Mouse (Mus musculus): ENCODE measurements around the gene E030030I06Rik. TPM values are rescaled to one million over a fixed set of nuclear protein-coding genes. Genes with fewer than 3 reads are reported as not detected.
A peak's percentile ranks its signal among the peaks of the same experiment; 100 is the strongest.
"Not testable (repeated sequence)": the region's sequence is repeated elsewhere in the genome, so short reads cannot be mapped to it uniquely, and the experiment has no call there.

E030030I06Rik gene
- total RNA-seq, 2 experiments from 2014 or later, result 1.2 to 2.1 TPM

DNA sequence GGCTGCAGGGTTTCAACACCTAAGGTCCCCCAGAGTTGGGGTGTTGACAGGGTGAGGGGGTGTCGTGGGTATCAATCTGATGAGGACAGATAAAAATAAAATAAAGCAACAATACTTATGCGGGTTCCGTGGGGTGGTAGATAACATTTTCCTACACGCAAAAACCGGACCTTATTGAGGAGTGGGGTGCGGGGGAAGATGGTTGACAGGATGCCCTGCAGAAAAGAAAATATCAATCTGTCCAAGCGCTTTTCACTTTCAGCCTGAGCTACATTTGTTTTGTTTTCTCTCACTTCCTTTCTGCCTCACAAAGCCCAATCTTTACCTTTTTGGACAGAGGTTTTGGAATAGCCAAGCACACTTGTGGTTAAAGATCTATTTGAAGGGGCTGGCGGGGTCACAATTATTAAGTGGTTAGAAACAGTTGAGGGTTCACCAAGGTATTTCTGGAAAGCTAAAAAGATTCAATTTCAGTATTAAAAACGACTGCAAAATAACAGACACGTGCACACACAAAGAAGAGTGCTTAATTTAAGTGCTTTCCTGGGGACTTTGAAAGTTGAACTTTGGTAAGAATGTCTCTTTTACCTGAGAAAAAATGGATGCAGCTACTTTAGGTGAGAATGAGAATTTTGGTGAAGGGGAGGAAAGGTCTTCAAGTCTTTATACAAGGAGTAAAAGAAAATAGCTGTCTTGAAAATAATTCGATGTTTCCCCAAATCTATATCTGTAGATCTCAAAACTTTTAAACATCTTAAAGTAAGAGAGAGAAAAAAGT is 3.0 kb upstream of the E030030I06Rik start:
- not testable (repeated sequence) for DNase-seq

DNA sequence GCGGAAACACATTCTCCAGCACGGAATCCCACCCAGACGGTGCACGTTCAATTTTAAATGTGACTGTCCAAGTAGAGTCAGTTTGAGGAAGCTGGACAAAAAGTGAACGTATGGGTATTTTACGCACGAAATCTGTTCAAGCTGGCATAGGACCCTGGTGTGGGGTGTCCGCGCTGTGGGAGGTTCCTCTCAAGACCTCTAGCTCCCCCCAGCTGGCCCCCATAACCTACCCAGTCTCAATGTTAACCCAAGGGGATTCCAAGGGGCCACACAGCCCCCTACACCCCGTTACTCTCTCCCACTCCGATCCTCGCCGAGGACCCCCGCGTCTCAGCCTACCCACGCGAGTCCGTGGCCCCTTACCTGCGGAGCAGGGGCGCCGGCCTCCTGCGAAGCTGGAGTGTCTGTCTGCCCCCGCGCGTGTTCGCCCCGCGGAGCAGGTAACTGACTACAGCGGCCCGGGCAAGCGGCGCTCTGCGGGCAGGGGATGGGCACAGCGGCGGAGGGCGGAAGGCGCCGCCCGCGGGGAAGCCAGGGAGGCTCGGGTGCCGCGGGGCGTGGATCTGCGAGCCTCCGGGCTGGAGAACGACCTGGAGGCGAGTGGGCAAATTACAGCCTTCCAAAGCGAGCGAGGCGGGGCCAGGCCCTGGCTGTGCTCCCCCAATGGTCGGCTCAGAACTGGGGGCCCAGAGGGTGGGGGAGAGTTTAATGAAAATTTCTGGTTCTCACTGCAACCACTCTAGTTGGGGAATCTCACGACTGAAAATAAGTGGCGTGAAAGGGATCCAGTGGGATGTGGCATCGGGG is 2.2 kb upstream of the E030030I06Rik start:
- not testable (repeated sequence) for DNase-seq

DNA sequence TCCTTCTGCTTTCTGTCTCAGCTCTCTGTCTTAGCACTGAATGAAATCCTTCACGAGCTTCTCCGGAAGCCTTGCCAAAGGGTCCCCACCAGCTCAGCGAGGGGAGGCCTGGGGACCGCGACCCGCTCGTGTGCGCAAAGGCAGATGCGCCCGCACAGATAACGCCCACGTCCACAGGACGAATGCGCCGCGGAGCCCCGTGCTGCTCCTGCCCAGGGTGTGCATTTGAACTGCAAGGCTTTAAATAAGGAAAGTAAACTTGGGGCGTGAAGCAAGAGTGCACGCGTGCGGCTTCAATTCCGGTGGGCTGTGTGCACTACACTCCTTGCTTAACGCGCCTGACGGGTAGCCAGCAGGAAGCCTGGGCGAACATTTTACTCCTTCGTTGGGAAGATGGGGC is 1.5 kb upstream of the E030030I06Rik start:
- no peak for DNase-seq

DNA sequence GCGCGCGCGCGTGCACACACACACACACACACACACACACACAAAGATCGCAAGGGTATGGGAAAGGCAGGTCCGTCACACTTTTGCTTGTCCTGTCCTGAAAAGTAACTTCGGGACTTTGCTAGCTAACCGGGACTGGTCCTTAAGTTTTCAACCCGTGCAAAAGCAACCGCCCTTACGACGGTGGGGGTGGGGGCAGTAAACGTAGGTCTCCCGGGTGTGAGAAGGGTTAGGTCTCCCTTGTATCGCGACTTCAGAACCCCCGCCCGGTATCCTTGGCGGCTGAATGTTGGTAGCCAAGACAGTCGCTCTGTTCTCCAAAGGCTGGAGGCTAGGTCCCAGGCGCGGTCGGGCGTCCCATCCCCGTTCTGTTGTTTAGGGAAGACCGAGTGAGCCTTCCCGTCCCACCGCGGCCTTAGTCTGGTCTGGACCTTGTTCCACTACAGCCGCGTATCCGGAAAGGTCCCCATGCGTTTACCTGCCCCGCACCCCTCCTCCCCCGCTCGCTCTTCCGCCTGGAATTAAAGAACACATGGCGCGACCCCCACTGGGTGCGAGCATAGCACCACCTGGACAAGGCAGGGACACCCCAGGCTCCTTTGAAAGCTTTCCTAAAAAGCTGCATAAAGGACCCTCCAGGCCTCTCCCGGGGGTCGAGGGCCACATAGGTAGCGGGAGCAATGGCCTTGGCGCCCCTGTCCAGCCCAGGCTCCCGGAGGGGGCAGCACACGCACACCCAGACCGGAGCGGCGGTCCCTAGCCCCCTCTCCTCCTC is 808 bp upstream of the E030030I06Rik start:
- no peak for DNase-seq

DNA sequence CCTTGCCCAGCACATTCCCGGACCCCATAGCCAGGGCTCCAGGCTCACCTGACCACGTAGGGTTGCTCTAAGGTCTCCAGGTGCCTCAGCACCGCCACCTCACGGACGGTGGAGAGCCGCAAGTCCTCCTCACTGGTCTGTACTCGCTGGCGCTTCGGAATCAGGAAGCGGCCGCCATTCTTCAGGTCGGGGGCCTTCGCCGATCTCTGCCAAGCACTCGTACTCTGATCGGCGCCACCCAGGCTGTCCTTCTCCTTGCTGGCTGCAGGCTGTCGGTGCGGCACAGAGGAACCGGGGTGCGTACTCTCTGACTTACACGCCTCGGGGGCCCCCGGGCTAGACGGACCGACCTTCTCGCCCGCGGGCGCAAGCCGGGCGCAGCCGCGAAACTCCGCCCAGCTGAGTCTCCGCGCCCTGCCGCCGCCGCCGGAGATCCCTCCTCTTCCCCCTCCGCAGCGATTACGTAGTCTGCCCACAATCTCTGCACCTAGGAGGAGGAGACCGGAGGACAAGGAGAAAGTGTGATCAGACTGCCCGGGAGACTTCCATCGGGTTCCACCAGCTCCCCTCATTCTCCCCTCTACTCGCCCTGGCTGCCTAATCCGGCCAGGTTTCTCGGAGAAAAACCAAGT is 513 bp downstream of the E030030I06Rik start:
- DNase-seq, result peak; percentile 67

DNA sequence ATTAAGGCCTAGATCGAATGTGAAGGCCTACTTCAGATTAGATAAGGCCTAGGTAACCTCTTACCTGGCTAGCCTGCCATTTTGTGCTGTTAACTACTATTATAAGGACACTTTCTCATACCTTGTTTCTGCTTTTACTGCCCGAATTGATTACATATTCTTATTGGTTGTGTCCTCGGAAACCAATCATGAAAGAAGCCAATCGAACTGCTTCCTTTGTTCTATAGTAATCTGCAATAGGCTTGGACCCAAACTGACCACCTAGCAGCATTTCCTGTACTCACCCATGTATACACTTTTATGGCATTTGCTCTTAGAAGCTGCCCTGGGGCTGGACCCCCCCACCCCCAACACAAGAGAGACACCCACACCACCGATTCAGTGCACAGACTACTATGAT is 6.1 kb downstream of the E030030I06Rik start:
- DNase-seq, result no peak

DNA sequence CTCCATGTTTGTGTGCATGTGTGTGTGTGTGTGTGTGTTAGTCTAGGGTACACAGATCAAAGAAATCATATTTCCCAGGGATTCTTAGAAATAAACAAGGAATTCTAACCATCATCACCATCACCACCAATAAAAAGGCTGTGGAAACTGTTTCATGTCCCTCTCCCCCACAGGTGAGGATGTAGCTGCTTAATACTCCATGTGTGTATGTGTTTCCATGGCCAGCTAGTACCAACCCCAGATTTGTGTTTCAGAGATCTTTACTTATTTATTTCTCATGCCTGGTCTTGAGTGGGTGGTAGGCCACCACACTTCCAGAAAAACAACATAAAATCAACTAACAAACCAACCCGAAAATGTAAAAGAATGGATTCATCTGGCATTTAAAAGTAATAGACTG is 6.9 kb downstream of the E030030I06Rik start:
- DNase-seq, result peak; percentile 19

DNA sequence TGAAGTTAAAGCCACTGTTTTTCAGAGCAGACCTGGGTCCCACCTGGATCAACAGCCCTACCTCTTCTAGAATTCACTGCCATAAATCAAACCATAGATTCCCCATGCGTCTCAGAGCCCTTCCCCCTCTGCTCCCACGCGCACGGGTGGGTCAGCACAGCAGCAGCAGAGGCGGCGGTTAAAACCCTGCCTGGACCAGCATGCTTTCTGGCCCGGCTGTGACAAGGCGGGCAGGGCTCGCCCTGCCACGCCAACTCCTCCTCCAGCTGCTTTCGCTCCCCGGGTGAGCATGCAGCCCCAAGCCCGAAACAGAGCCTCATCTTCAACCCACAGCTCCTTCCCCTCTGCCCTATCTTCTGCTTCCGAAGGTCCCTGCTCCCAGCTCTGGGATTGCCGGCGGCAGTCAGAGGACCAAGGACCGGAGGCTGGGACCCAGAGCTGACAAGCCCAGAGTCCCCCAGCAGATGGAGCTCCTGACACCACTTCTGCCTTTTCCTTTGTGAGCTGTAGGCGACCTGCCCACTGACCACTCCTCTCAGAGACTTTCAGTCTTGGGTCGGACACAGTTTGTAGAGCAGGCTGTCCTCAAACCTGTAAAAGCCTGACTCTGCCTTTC is 8.3 kb downstream of the E030030I06Rik start:
- DNase-seq, result peak; percentile 60

DNA sequence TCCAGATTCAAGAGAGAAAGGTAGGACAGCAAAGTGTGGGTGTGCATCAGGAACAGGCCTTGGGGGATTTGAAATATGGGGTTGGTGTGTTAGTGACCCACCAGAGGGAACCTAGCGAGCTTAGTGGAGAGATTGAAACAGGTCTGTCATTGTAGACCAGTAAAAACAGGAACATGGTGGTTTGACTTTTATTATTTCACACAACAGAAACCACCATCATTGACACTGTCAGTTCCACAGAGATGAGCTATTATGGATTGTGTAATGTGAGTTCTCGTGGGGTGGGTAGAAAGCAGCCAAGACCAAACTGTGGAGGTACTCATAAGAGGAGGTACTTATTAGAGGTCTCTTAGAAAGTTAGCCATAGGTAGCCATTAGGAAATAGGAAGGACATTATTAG is 74.5 kb downstream of the E030030I06Rik start:
- no peak for DNase-seq

DNA sequence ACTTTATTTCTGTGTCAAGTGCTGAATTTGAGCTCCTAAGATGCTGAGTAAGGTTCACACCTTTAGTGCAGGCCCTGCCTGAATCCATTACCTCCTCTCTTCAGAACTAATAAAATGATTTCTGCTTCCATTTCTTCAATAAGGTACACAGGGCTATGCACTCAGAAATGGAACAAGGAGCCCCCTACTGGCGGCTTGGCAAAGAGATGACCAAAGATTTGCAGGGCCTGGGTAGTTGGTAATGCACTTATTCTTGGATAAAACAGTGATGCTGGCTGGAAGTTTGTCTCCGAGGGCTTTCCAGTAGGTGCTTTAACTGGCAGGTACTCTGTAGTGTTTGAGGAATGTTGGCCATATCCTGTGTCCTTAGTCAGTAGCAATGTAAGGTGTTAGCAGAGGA is 76.3 kb downstream of the E030030I06Rik start:
- DNase-seq, result no peak

DNA sequence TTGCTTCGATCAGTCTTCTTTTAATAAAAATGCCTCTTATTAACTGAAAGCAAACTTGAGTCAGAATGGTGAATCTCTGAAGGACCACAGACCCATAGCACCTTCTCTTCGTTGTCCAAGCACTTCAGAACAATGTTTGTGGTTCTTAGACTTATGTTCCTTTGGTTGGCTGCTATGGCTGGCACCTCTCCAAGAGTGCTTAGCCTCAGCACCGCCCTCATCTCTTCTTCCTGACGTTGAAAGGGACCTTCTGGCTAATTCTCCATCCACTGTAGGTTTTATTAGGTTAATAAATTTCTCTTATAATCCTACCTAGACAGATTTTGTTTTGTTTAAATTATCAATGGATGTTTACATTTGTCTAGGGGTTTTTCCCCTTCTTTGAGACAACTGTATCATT is 78.5 kb downstream of the E030030I06Rik start:
- no peak for DNase-seq

DNA sequence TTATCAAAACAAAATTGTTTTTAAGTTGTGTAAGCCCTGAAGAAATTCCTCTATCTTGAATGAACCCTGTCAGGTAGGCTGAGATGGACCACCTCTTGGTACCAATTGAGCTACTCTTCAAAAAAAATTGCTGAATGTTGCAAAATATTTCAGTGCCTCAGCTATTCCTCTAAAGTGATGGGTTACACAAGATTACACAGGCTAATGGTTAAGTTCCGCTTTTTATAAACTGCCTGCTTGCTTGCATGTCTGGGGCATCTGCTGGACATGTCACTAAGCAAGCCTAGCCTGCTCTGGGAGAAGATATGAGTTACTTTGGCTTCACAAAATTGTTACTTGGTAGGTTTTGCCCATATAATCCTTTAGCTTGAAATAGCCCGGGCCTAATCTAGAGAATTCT is 78.9 kb downstream of the E030030I06Rik start:
- DNase-seq, result no peak

DNA sequence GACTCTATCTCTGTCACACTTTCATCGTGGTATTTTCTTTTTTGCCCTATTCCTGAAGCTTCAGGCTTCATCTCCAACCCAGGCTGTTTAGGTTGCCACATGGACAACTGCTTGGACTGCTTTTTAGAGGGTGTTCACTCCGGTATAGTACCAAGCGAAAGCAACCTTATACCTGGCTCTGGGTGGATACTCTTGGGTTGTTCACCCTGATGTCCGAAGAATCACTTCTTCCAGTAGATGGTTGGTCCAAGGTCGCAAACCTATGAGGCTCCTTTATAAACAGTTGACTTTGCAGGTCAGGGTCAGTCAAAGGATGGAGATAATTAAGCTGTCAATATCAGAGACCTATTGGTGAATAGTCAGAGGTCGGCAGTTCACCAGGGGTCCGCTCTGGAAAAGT is 81.1 kb downstream of the E030030I06Rik start, which contains the start of gene 4930444G20Rik:
Gene 4930444G20Rik, minus strand, starts transcription at position 101 of the 400 bp plus-strand sequence.
- not testable (repeated sequence) for DNase-seq

Other genes with a start within 250 kb of the E030030I06Rik start
- gene 4930444G20Rik, start 81.2 kb downstream of the E030030I06Rik start, total RNA-seq (2021), result not detected
- not detected for gene Raet1e, start 9.3 kb upstream of the E030030I06Rik start, total RNA-seq (2021)
- gene H60b, start 9.3 kb upstream of the E030030I06Rik start, total RNA-seq (2021), result not detected
- gene Raet1d, start 211.3 kb upstream of the E030030I06Rik start, total RNA-seq (2021), result not detected

All from gastrocnemius, postnatal 25 days (tissue).